Mouse (Mus musculus): Measurements from ENCODE around the gene Zdhhc1. TPM values are rescaled to one million over a fixed set of nuclear protein-coding genes. Genes with fewer than 3 reads are reported as not detected.

The Zdhhc1 gene
- total RNA-seq, 2 experiments from 2014 or later: 9.6 to 11.2 TPM

DNA sequence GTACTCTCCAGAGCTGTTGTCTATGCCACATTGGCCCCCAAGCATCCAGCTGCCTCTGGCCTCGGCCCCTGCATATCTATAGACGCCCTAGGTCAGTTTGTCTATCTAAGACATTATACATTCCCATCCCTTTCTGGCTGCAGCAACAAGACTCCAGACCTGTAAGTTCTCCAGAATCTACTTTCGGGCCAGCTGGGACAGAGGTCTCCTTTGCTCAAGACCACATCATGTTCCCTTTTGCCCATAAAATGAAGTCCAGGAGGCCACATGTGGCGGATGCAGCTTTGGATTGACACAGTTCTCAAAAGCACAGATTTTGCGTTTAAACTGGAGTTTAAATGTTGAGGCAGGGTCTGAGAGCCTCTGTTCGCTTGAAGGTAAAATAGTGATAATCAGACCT is 17.5 kb upstream of the Zdhhc1 start:
- H3K4me3 ChIP-seq: no peak overlapping the region
- H3K27ac ChIP-seq: no peak overlapping the region; the same call in 1 of the 2 replicates
- intact Hi-C loops (cut with DNase I): no loop called here
- DNase-seq: no peak
- TF ChIP-seq CTCF (IDR thresholded peaks at IDR 0.05): no peak

DNA sequence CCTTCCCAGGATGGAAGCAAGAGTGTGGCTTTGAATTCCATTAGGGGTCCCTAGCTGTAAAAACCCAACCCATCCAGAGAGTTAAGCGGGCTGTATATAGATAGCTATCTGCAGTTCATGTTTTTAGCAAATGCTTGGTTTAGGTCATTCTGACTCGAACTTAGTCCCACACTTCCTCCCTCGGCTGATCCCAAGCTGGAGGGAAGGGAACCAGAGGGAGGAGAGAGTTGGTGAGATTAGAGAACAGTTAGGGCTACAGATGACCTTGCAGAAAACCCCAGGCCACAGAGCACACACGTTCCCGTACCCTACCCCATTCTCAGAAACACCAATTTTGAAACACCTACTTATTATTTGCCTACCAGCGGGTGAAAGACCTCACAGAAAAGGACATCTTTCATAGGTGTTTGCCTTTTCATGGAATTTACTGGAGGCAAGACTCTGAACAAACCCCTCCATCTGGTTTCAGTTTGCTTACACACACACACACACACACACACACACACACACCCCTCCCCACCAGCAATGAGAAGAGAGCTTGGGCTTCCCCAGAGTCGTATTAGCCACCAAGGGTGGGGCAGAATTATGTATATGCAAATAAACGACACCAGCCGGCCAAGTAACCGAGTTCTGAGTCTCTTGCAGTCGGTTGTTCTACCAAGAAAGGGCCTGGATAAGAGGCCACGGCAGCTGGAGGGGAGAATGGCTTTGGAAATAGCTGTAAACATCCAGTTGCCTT is 13.5 kb upstream of the Zdhhc1 start:
- Histone ChIP-seq H3K27ac (peak overlapping the region; percentile 28), H3K4me3 (no peak overlapping the region)
- no peak for TF ChIP-seq CTCF (IDR thresholded peaks at IDR 0.05)
- no peak for DNase-seq
- intact Hi-C loops (cut with DNase I): no loop called here

DNA sequence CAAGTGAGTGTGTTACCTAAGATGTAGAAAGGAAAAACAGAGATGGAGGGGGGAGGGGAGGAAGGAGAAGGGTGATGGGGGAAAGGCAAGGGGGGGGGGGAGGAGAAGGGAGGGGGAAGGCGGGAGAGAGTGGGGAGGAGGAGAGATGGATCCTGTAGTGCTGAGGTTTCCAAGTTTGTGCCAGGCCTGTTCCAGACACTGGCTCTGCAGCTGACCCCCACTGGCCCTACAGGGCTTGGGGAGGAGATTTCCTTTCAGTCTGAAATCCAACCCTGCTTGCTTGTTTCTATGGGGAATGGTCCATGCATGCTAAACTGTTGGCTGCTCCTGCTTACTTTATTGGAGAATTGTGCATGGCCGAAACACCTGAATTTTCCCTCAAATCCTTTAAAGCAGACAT is 12.1 kb upstream of the Zdhhc1 start:
- intact Hi-C loops (cut with DNase I): no loop called here
- peak; percentile 41 for DNase-seq
- Histone ChIP-seq H3K27ac (peak overlapping the region; percentile 40; the same call in 1 of the 2 replicates), H3K4me3 (no peak overlapping the region; the same call in 1 of the 2 replicates)
- TF ChIP-seq CTCF (IDR thresholded peaks at IDR 0.05): no peak

DNA sequence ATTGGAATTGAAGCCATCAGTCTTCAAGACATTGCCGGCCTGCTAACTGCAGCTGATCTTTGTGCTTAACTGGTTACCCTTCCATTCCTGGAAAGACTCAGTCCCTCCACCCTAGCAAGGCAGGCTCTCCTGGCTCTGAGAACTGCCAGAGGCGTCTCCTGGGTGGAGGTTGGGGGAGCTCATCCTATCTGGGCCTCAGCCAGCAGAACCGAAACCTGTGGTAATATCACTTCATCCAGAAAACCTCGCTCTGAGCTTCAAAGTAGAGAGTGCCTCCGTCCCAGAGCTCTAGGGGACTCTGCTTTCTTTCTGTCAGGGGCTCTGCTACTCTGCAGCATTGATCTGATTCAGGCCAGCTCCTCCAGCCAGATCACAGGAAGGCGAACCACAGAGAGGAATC is 10.3 kb upstream of the Zdhhc1 start:
- TF ChIP-seq CTCF (IDR thresholded peaks at IDR 0.05): no peak
- DNase-seq: peak; percentile 53
- intact Hi-C loops (cut with DNase I): no loop called here
- Histone ChIP-seq H3K4me3 (no peak overlapping the region), H3K27ac (no peak overlapping the region)

- intact Hi-C loops (cut with DNase I): no loop called here
- H3K4me3 ChIP-seq: no peak overlapping the region
- no peak for DNase-seq
- no peak for TF ChIP-seq CTCF (IDR thresholded peaks at IDR 0.05)
- H3K27ac ChIP-seq: peak overlapping the region; percentile 71
These were observed 7.9 kb upstream of the Zdhhc1 start for GRCm38 (mm10) chr8:105504617-105505016.

- no peak for TF ChIP-seq CTCF (IDR thresholded peaks at IDR 0.05)
- Histone ChIP-seq H3K27ac (peak overlapping the region; percentile 35; the same call in 1 of the 2 replicates), H3K4me3 (peak overlapping the region; percentile 60)
- no peak for DNase-seq
- intact Hi-C loops (cut with DNase I): no loop called here
These were observed 3.1 kb upstream of the Zdhhc1 start for GRCm38 (mm10) chr8:105499787-105500186.

DNA sequence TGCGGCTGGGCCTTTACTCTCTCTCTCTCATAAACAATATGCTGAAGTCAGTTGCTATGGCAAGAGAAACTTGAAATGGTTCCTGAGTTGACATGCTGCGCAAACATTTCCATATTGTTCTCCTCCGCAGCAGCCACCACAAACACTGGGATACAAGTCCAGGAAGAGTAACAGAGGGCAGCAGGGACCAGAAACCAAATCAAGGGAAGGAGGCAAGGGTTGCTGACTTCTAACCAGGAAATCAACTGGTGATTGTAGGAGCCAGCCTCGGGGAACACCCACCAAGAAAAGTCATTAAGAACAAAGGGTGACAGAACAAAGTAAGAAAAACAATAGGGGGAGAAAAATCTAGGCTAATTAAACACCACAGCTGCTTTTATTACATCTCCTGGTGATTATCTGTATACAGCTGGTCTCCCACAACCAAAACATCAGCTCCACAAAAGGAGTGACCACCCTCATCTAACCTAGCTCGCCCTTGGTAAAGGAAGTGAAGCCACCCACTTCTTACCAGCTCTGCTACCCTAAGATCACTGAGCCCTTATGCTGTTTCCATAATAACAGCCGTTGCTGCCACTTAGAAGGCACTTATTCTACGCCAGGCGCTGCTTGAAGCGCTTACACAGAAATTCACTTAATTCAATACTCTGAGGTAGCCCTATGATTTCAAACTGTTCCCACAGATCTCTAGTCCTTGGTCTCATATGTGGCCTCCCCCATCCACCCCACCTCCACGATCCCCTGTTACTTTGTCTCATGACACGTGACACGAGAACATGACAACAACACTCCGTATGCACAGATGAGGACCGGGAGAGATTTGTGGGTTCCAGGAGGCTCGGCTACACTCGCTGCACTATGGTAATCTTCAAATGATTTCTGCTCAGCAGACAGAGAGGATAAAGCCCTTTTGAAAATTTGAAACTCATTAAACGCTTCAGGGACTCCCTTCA is 1.1 kb downstream of the Zdhhc1 start:
- Histone ChIP-seq H3K4me3 (peak overlapping the region; percentile 98), H3K27ac (peak overlapping the region; percentile 90)
- intact Hi-C loops (cut with DNase I): no loop called here
- no peak for DNase-seq
- no peak for TF ChIP-seq CTCF (IDR thresholded peaks at IDR 0.05)

DNA sequence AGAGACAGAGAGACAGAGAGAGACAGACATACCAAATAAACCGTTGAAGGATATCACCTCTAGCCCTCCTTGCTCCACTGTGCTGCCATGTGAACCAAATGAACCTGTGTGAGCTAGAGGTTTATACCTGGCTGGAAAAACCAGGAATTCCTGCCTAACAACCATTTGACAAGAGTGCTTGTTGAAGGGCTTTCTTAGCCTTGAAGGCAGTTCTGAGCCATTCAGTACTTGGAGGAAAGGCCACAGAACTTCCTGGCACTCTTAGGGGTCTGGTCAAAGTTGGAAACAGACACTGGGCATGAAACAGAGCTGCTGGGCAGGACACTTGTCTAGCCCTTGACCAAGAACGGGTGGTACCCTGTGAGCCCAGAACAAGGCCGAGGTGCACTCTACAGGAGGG is 2.1 kb downstream of the Zdhhc1 start:
- intact Hi-C loops (cut with DNase I): no loop called here
- Histone ChIP-seq H3K4me3 (no peak overlapping the region), H3K27ac (peak overlapping the region; percentile 90)
- DNase-seq: no peak
- no peak for TF ChIP-seq CTCF (IDR thresholded peaks at IDR 0.05)

DNA sequence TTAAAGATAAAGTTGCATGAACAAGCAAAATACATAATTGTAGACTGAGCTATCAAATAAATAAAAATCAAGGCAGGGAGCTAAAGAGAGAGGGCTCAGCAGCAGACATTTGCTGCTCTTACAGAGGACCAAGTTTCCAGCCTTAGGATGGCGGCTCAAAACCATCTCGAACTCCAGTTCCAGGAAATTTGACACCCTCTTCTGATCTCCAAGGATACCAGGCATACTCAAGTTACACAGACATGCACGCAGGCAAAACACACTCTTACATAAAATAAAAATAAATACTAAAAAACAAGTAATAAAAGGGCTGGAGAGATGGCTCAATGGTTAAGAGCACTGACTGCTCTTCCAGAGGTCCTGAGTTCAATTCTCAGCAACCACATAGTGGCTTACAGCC is 3.2 kb downstream of the Zdhhc1 start:
- intact Hi-C loops (cut with DNase I): no loop called here

GRCm38 (mm10) chr8:105489281-105489680 is 7.4 kb downstream of the Zdhhc1 start:
- TF ChIP-seq CTCF (IDR thresholded peaks at IDR 0.05): no peak
- Histone ChIP-seq H3K27ac (no peak overlapping the region), H3K4me3 (no peak overlapping the region)
- intact Hi-C loops (cut with DNase I): no loop called here
- no peak for DNase-seq

More for the DNA sequence above, 3.2 kb downstream of the Zdhhc1 start:
- no peak for TF ChIP-seq CTCF (IDR thresholded peaks at IDR 0.05)
- Histone ChIP-seq H3K4me3 (no peak overlapping the region), H3K27ac (no peak overlapping the region)
- no peak for DNase-seq

DNA sequence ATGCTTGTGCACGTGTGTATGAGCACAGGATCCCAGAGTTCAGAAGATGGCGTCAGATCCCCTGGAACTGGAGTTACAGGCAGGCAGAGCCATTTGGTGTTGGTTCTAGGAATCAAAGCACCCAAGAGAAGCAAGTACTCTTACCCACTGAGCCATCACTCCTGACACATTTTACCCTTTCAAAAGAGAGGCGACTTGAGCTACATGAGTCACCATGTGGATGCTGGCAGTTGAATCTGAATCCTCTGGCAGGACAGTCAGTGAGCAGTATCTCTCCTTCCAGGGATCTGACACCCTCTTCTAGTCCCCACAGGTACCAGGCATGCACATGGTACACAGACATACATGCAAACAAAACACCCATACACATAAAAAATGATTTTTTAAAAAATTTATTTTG is 8.6 kb downstream of the Zdhhc1 start:
- intact Hi-C loops (cut with DNase I): no loop called here

GRCm38 (mm10) chr8:105484392-105484791 is 12.3 kb downstream of the Zdhhc1 start:
- DNase-seq: peak; percentile 87
- peak overlapping the region; percentile 90 for H3K27ac ChIP-seq
- intact Hi-C loops (cut with DNase I): loop anchor here (1.0 to 5.0 kb wide), 3 partner anchors 33 to 70 kb away; partner anchors contain the start of gene Hsd11b2
- TF ChIP-seq CTCF (IDR thresholded peaks at IDR 0.05): peak; percentile 77
- no peak overlapping the region for H3K4me3 ChIP-seq

More for the DNA sequence above, 8.6 kb downstream of the Zdhhc1 start:
- Histone ChIP-seq H3K4me3 (no peak overlapping the region), H3K27ac (no peak overlapping the region)
- no peak for DNase-seq
- TF ChIP-seq CTCF (IDR thresholded peaks at IDR 0.05): no peak

- intact Hi-C loops (cut with DNase I): loop anchor here (1.0 to 5.0 kb wide), 3 partner anchors 33 to 70 kb away; partner anchors contain the start of gene Hsd11b2
- DNase-seq: peak; percentile 72
These were observed 12.7 kb downstream of the Zdhhc1 start for GRCm38 (mm10) chr8:105484030-105484368.

More at GRCm38 (mm10) chr8:105484030-105484368, 12.7 kb downstream of the Zdhhc1 start:
- Histone ChIP-seq H3K4me3 (no peak overlapping the region), H3K27ac (peak overlapping the region; percentile 90)
- no peak for TF ChIP-seq CTCF (IDR thresholded peaks at IDR 0.05)
